In genomic region chr9:39633913-39634594, GRCm38 (mm10) we compare ENCODE assay signal across 20 mouse cellular contexts. TPM values are rescaled to one million over a fixed set of nuclear protein-coding genes. Genes with fewer than 3 reads are reported as not detected.
A peak's percentile ranks its signal among the peaks of the same experiment; 100 is the strongest.
DNase-seq lines count a peak whose midpoint lies in the region; ATAC-seq lines count a peak whose summit lies in the region.
"Had no signal": no experiment of that assay in that cellular context is flagged by ENCODE, and none has a peak within 500 bp of the region (broad histone marks: within the 10 kb centered on the region; RNA-seq: fewer than 3 reads in every experiment).

No protein-coding gene starts in this region.

- peaks cover 6% of the 10 kb centered on the region; the same call in 1 of the 2 replicates for H3K4me1 ChIP-seq in midbrain, embryonic 16.5 days (ENCODE audit: control insufficient read depth, insufficient read depth, low read length)
- H3K4me1 ChIP-seq: embryonic facial prominence, embryonic 13.5 days; heart, embryonic 13.5 days; limb, embryonic 15.5 days had no signal

- no peak for DNase-seq in frontal cortex, postnatal 25 days (ENCODE audit: low spot score in 2 of 2)
- peak; percentile 75 for DNase-seq in brain, adult 2 months (ENCODE audit: low read depth, low spot score)
- peak; percentile 35 for DNase-seq in layer of hippocampus, adult 11-12 months (ENCODE audit: low spot score)
- DNase-seq in adrenal gland, adult 8-10 months, result no peak
- no peak for DNase-seq in adrenal gland, postnatal 10 days
- DNase-seq: adrenal gland, postnatal 14 days; cerebellum, adult 9-11 months; kidney, postnatal 25 days; lung, postnatal 14 days; spleen, adult 18-20 months; thymus, adult 2 months had no signal

- H3K9ac ChIP-seq in midbrain, embryonic 16.5 days (ENCODE audit: low read depth, low read length), result no peak overlapping the region
- H3K9ac ChIP-seq: embryonic facial prominence, embryonic 13.5 days; heart, embryonic 13.5 days; limb, embryonic 15.5 days had no signal

- peak overlapping the region; percentile 89 for H3K27ac ChIP-seq in midbrain, embryonic 16.5 days (ENCODE audit: low read length)
- H3K27ac ChIP-seq: embryonic facial prominence, embryonic 13.5 days; heart, embryonic 13.5 days; limb, embryonic 15.5 days had no signal

- H3K4me3 ChIP-seq in midbrain, embryonic 16.5 days (ENCODE audit: low read depth, low read length), result no peak overlapping the region
- H3K4me3 ChIP-seq: embryonic facial prominence, embryonic 13.5 days; heart, embryonic 13.5 days; limb, embryonic 15.5 days had no signal

- WGBS in midbrain, embryonic 16.5 days, result 27% methylated on average over 4 of the region's 4 CpGs

- 0 out of 2 replicates have a peak, but pooled peaks have one; percentile 57 for ATAC-seq in frontal cortex, adult (ENCODE audit: low TSS enrichment)
- ATAC-seq in midbrain, embryonic 16.5 days, result peak; percentile 94
- ATAC-seq in erythroid progenitor cell, adult 5-6 weeks (replicated peaks; ENCODE audit: low FRiP score, poor library complexity, severe bottlenecking), result no peak
- ATAC-seq: inflammation-experienced regulatory T-cells, adult 6 months had no signal

- no peaks in the 10 kb centered on the region for H3K27me3 ChIP-seq in midbrain, embryonic 16.5 days (ENCODE audit: control insufficient read depth, insufficient read depth, low read depth, low read length)
- H3K27me3 ChIP-seq: embryonic facial prominence, embryonic 13.5 days; heart, embryonic 13.5 days; limb, embryonic 15.5 days had no signal

- peak overlapping the region; percentile 26; the same call in 1 of the 2 replicates for H3K4me2 ChIP-seq in midbrain, embryonic 16.5 days (ENCODE audit: low read length)
- H3K4me2 ChIP-seq: embryonic facial prominence, embryonic 13.5 days; heart, embryonic 13.5 days; limb, embryonic 15.5 days had no signal

- H3K36me3 ChIP-seq in midbrain, embryonic 16.5 days (ENCODE audit: control insufficient read depth, insufficient read depth, low read length), result no peaks in the 10 kb centered on the region
- H3K36me3 ChIP-seq: embryonic facial prominence, embryonic 13.5 days; heart, embryonic 13.5 days; limb, embryonic 15.5 days had no signal

- H3K9me3 ChIP-seq in midbrain, embryonic 16.5 days (replicated peaks; ENCODE audit: control insufficient read depth, low read length, poor library complexity, severe bottlenecking), result no peaks in the 10 kb centered on the region
- H3K9me3 ChIP-seq: embryonic facial prominence, embryonic 13.5 days; heart, embryonic 13.5 days; limb, embryonic 15.5 days had no signal

RNA-seq across cellular contexts. Expression of gene Olfr961, which starts 10.8 kb away (rescaled TPM):
- polyA plus RNA-seq in midbrain, embryonic 16.5 days (2015; fragmentation: Nextera tagmentation; extraction: Ambion mirVana), result not detected in 2 replicates
- total RNA-seq in adrenal gland, adult 8-10 months (2022), result not detected
- total RNA-seq in erythroid progenitor cell, adult 5-6 weeks (2015; ENCODE audit: low replicate concordance), result not detected in 2 replicates
- total RNA-seq in erythroid progenitor cell, adult 5-6 weeks (2017; ENCODE audit: low replicate concordance), result not detected in 2 replicates
- total RNA-seq in adrenal gland, postnatal 10 days (2021), result not detected
- total RNA-seq: adrenal gland, postnatal 14 days; gastrocnemius, adult 8-10 months had no signal
- polyA plus RNA-seq: C2C12; embryonic facial prominence, embryonic 13.5 days; heart, embryonic 13.5 days; inflammation-experienced regulatory T-cells, adult 6 months; limb, embryonic 15.5 days; thymus, adult 2 months had no signal

RNA-seq across cellular contexts. Expression of gene Olfr960, which starts 12.9 kb away (rescaled TPM):
- polyA plus RNA-seq in midbrain, embryonic 16.5 days (2015; fragmentation: Nextera tagmentation; extraction: Ambion mirVana), result not detected in 2 replicates
- total RNA-seq in adrenal gland, adult 8-10 months (2022), result not detected
- total RNA-seq in erythroid progenitor cell, adult 5-6 weeks (2015; ENCODE audit: low replicate concordance), result not detected in 2 replicates
- not detected in 2 replicates for total RNA-seq in erythroid progenitor cell, adult 5-6 weeks (2017; ENCODE audit: low replicate concordance)
- total RNA-seq in adrenal gland, postnatal 10 days (2021), result not detected
- total RNA-seq: adrenal gland, postnatal 14 days; gastrocnemius, adult 8-10 months had no signal
- polyA plus RNA-seq: C2C12; embryonic facial prominence, embryonic 13.5 days; heart, embryonic 13.5 days; inflammation-experienced regulatory T-cells, adult 6 months; limb, embryonic 15.5 days; thymus, adult 2 months had no signal

RNA-seq across cellular contexts. Expression of gene Olfr148, which starts 23.6 kb away (rescaled TPM):
- polyA plus RNA-seq in midbrain, embryonic 16.5 days (2015; fragmentation: Nextera tagmentation; extraction: Ambion mirVana), result not detected in 2 replicates
- not detected for total RNA-seq in adrenal gland, adult 8-10 months (2022)
- not detected in 2 replicates for total RNA-seq in erythroid progenitor cell, adult 5-6 weeks (2015; ENCODE audit: low replicate concordance)
- total RNA-seq in erythroid progenitor cell, adult 5-6 weeks (2017; ENCODE audit: low replicate concordance), result not detected in 2 replicates
- total RNA-seq in adrenal gland, postnatal 10 days (2021), result not detected
- total RNA-seq: adrenal gland, postnatal 14 days; gastrocnemius, adult 8-10 months had no signal
- polyA plus RNA-seq: C2C12; embryonic facial prominence, embryonic 13.5 days; heart, embryonic 13.5 days; inflammation-experienced regulatory T-cells, adult 6 months; limb, embryonic 15.5 days; thymus, adult 2 months had no signal

RNA-seq across cellular contexts. Expression of gene AW551984, which starts 29.9 kb away (rescaled TPM):
- polyA plus RNA-seq in midbrain, embryonic 16.5 days (2015; fragmentation: Nextera tagmentation; extraction: Ambion mirVana), result 215 and 253 TPM in 2 replicates
- total RNA-seq in adrenal gland, adult 8-10 months (2022), result 10 to 100 TPM; 14.1 to 23.1 (median 19.1) TPM
- not detected in 2 replicates for total RNA-seq in erythroid progenitor cell, adult 5-6 weeks (2015; ENCODE audit: low replicate concordance)
- not detected in 2 replicates for total RNA-seq in erythroid progenitor cell, adult 5-6 weeks (2017; ENCODE audit: low replicate concordance)
- total RNA-seq in adrenal gland, postnatal 10 days (2021), result 10 to 100 TPM; 15.4 to 20.6 TPM
- polyA plus RNA-seq: C2C12; inflammation-experienced regulatory T-cells, adult 6 months had no signal

RNA-seq across cellular contexts. Expression of gene Olfr963, which starts 33.0 kb away (rescaled TPM):
- not detected in 2 replicates for polyA plus RNA-seq in midbrain, embryonic 16.5 days (2015; fragmentation: Nextera tagmentation; extraction: Ambion mirVana)
- total RNA-seq in adrenal gland, adult 8-10 months (2022), result not detected
- total RNA-seq in erythroid progenitor cell, adult 5-6 weeks (2015; ENCODE audit: low replicate concordance), result not detected in 2 replicates
- total RNA-seq in erythroid progenitor cell, adult 5-6 weeks (2017; ENCODE audit: low replicate concordance), result not detected in 2 replicates
- total RNA-seq in adrenal gland, postnatal 10 days (2021), result not detected
- total RNA-seq: adrenal gland, postnatal 14 days; gastrocnemius, adult 8-10 months had no signal
- polyA plus RNA-seq: C2C12; embryonic facial prominence, embryonic 13.5 days; heart, embryonic 13.5 days; inflammation-experienced regulatory T-cells, adult 6 months; limb, embryonic 15.5 days; thymus, adult 2 months had no signal

Comparison
In these comparisons a context has a peak if more than half of its experiments do, and no peak if none do; other contexts are left out.
1. DNase-seq: peak in brain, adult 2 months (single experiment) and layer of hippocampus, adult 11-12 months (single experiment); none in frontal cortex, postnatal 25 days (0 of 2), adrenal gland, adult 8-10 months (single experiment) and adrenal gland, postnatal 10 days (single experiment).